Mouse (Mus musculus) bone marrow macrophage, adult 2 months (primary cell): ENCODE results near the gene Acd.

Experiments
- CTCF ChIP-seq: IDR thresholded peaks from 2 replicates; pipeline ENCODE4 v1.5.1; 2012; ENCODE audit warnings: low read depth, mild to moderate bottlenecking, low read length, moderate library complexity
- POLR2A ChIP-seq: IDR thresholded peaks from 2 replicates; pipeline ENCODE4 v1.6.1; 2012; ENCODE audit warnings: mild to moderate bottlenecking, low read depth, low read length, borderline replicate concordance

GRCm38 (mm10) chr8:105685796-105686308, 15.1 kb downstream of the Acd start, which contains the start of gene Carmil2:
- no peak for TF ChIP-seq POLR2A
- peak; percentile 45; the same call in 1 of the 2 replicates for TF ChIP-seq CTCF
